Mouse (Mus musculus) hindbrain, postnatal 0 days (tissue): Measurements from ENCODE around the gene Vegfc. TPM values are rescaled to one million over a fixed set of nuclear protein-coding genes. Genes with fewer than 3 reads are reported as not detected.

ENCODE experiments used
- ATAC-seq: fragments of 200-750 bp; cut with Nextera tagmentation; 2 replicates; pipeline ENCODE4 v1.8.0; 2017; ENCODE audit warnings: mild to moderate bottlenecking, moderate TSS enrichment, moderate library complexity
- DNase-seq: peaks from one replicate; pipeline ENCODE4 v3.0.0-alpha.2; 2015; ENCODE audit warnings: low spot score
- H3K27ac ChIP-seq: fragments of 300-500 bp; sonication (generic); 2 replicates; pipeline ENCODE4 v1.5.1; 2014; ENCODE audit warnings: mild to moderate bottlenecking
- H3K27me3 ChIP-seq: fragments of 300-500 bp; sonication (generic); 2 replicates; pipeline ENCODE4 v1.6.1; 2014; ENCODE audit warnings: low read length, mixed read lengths; ENCODE audit not compliant: insufficient read depth
- H3K36me3 ChIP-seq: fragments of 300-500 bp; sonication (generic); 2 replicates; pipeline ENCODE4 v1.6.1; 2014; ENCODE audit warnings: low read length, mixed read lengths; ENCODE audit not compliant: insufficient read depth
- H3K4me1 ChIP-seq: fragments of 300-500 bp; sonication (generic); 2 replicates; pipeline ENCODE4 v1.6.1; 2014; ENCODE audit warnings: antibody characterized with exemption, low read length, mixed read lengths; ENCODE audit not compliant: insufficient read depth
- H3K4me2 ChIP-seq: fragments of 300-500 bp; sonication (generic); 2 replicates; pipeline ENCODE4 v1.6.1; 2014; ENCODE audit warnings: low read depth, mild to moderate bottlenecking, low read length, moderate library complexity, mixed read lengths
- H3K4me3 ChIP-seq: fragments of 300-500 bp; sonication (generic); 2 replicates; pipeline ENCODE4 v1.5.1; 2014; ENCODE audit warnings: low read length
- H3K9ac ChIP-seq: fragments of 300-500 bp; sonication (generic); replicated peaks from 2 replicates; pipeline ENCODE4 v1.6.1; 2014; ENCODE audit warnings: mild to moderate bottlenecking, low read length, moderate library complexity, mixed read lengths
- H3K9me3 ChIP-seq: fragments of 300-500 bp; sonication (generic); 2 replicates; pipeline ENCODE4 v1.6.1; 2016; ENCODE audit warnings: low read length, mixed read lengths
- CTCF ChIP-seq: IDR thresholded peaks from 2 replicates; pipeline ENCODE4 v1.5.1; 2016; ENCODE audit warnings: antibody characterized with exemption, control low read depth, low read depth
- WGBS: fragments of 180-500 bp; shearing (Covaris S2); extraction: QIAGEN DNeasy Blood & Tissue Kit; methylation state at CpG from one replicate; pipeline ENCODE4 v1.1.7; 2014; 5-methylcytosine and 5-hydroxymethylcytosine counted together
- polyA plus RNA-seq: library from polyadenylated mRNA; unstranded; fragments of >200 nt; fragmentation: Nextera tagmentation; extraction: Ambion mirVana; gene quantifications from 2 replicates; pipeline ENCODE4 v1.2.1, GENCODE M21; 2015
- total RNA-seq: library from RNA; depleted of rRNA; stranded (reverse); fragments of >200 nt; gene quantifications from 2 replicates; pipeline ENCODE4 v1.2.3, GENCODE M21; 2014

Vegfc gene
- total and polyA plus RNA-seq, 2 experiments from 2014 or later: 4.2 to 4.3 TPM

GRCm38 (mm10) chr8:54153240-54153639 lies 75.8 kb downstream of the Vegfc start:
- H3K27ac ChIP-seq: no peak overlapping the region
- H3K9me3 ChIP-seq: no peaks in the 10 kb centered on the region
- 58% methylated on average over 4 of the region's 4 CpGs for WGBS
- ATAC-seq (no peak), DNase-seq (peak; percentile 36)
- no peak overlapping the region for H3K4me2 ChIP-seq
- TF ChIP-seq CTCF: peak; percentile 57
- H3K9ac ChIP-seq: no peak overlapping the region
- no peak overlapping the region for H3K4me3 ChIP-seq
- no peaks in the 10 kb centered on the region for H3K36me3 ChIP-seq
- no peaks in the 10 kb centered on the region for H3K4me1 ChIP-seq
- no peaks in the 10 kb centered on the region for H3K27me3 ChIP-seq

DNA sequence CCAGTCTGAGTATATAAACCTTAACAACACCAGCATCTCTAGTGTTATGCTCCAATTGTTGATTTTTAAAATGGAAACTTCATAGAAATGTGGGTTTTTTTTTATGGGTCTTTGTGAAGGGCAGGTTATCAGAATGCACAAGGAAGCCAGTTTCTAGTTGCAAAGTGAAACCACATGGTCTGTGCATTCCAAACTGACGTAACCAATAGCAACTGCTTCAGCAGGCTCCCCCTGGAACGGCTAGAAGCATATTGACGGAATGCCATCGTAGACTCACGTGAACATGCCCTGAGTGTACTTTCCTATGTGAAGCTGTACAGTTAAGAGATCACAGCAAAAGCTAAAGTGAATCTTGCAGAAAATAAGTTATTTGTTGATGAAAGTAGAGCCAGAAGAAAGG lies 86.1 kb downstream of the Vegfc start:
- Histone ChIP-seq H3K27me3 (no peaks in the 10 kb centered on the region), H3K36me3 (no peaks in the 10 kb centered on the region), H3K9me3 (no peaks in the 10 kb centered on the region), H3K4me2 (peak overlapping the region; percentile 43), H3K4me1 (0 out of 2 replicates have a peak, but pooled peaks cover 3% of the 10 kb centered on the region), H3K9ac (no peak overlapping the region), H3K27ac (no peak overlapping the region), H3K4me3 (peak overlapping the region; percentile 7; the same call in 1 of the 2 replicates)
- no peak for TF ChIP-seq CTCF
- peak; percentile 38 for DNase-seq
- ATAC-seq: 0 out of 2 replicates have a peak, but pooled peaks have one; percentile 63
- 7% methylated on average over 5 of the region's 5 CpGs for WGBS

DNA sequence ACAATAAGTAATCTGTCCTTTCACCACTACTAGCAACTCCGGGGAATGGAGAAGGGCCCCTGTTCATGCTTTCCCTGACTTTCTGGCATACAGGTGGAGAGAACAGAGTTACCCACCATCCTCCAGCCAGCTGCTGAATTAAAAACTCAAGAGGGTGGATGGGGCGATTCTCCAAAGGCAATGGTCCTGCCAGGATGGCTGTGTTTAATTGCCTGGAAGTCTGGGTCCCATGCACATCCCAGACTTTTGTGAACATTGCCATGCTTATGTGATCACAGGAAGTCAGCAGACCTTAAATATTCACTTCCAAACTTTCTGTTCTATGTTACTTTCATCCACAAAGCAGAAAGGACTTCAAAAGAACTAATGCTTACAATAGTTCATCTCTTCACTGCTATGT lies 107.9 kb downstream of the Vegfc start:
- DNase-seq: no peak
- no peak overlapping the region for H3K27ac ChIP-seq
- H3K9ac ChIP-seq: no peak overlapping the region
- H3K4me1 ChIP-seq: no peaks in the 10 kb centered on the region
- H3K4me3 ChIP-seq: no peak overlapping the region
- no peaks in the 10 kb centered on the region for H3K9me3 ChIP-seq
- WGBS: 70% methylated on average over 2 of the region's 2 CpGs
- no peak overlapping the region for H3K4me2 ChIP-seq
- H3K27me3 ChIP-seq: no peaks in the 10 kb centered on the region
- TF ChIP-seq CTCF: no peak
- no peaks in the 10 kb centered on the region for H3K36me3 ChIP-seq
- no peak for ATAC-seq

GRCm38 (mm10) chr8:54185927-54186326 lies 108.5 kb downstream of the Vegfc start:
- H3K9ac ChIP-seq: no peak overlapping the region
- no peaks in the 10 kb centered on the region for H3K36me3 ChIP-seq
- no peaks in the 10 kb centered on the region for H3K9me3 ChIP-seq
- ATAC-seq: 0 out of 2 replicates have a peak, but pooled peaks have one; percentile 59
- DNase-seq: peak; percentile 14
- WGBS: 82% methylated on average over 6 of the region's 6 CpGs
- H3K27me3 ChIP-seq: no peaks in the 10 kb centered on the region
- no peak overlapping the region for H3K27ac ChIP-seq
- no peaks in the 10 kb centered on the region for H3K4me1 ChIP-seq
- no peak for TF ChIP-seq CTCF
- no peak overlapping the region for H3K4me2 ChIP-seq
- H3K4me3 ChIP-seq: no peak overlapping the region

DNA sequence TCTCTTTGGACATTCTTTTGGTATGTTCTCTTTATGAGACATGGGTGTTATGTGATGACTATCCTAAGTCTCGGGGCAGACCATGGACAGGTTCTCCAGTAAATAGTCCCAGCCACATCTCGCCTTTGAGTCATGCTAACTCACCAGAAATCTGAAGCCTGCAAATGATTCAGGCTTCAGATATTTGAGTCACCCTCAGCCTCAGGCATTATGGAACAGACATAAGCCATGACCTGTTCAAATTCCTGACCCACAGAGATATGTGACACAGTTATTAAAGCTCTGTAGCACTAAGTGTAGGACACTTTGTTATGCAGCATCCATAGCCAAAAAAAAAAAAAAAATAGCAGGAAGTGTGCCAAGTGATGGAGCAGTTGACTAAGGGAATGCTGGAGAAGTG lies 138.8 kb downstream of the Vegfc start:
- DNase-seq: no peak
- no peak for TF ChIP-seq CTCF
- H3K36me3 ChIP-seq: no peaks in the 10 kb centered on the region
- H3K9ac ChIP-seq: no peak overlapping the region
- no peak for ATAC-seq
- H3K4me3 ChIP-seq: no peak overlapping the region
- no peaks in the 10 kb centered on the region for H3K9me3 ChIP-seq
- 93% methylated on average over 2 of the region's 2 CpGs for WGBS
- H3K27me3 ChIP-seq: no peaks in the 10 kb centered on the region
- no peak overlapping the region for H3K4me2 ChIP-seq
- no peaks in the 10 kb centered on the region for H3K4me1 ChIP-seq
- no peak overlapping the region for H3K27ac ChIP-seq

- Histone ChIP-seq H3K9me3 (no peaks in the 10 kb centered on the region), H3K4me3 (no peak overlapping the region), H3K27ac (no peak overlapping the region), H3K27me3 (no peaks in the 10 kb centered on the region), H3K4me2 (no peak overlapping the region), H3K4me1 (no peaks in the 10 kb centered on the region), H3K9ac (no peak overlapping the region), H3K36me3 (no peaks in the 10 kb centered on the region)
- ATAC-seq: peak; percentile 71
- peak; percentile 44 for DNase-seq
- WGBS: 42% methylated on average over 1 of the region's 1 CpGs
- TF ChIP-seq CTCF: no peak
These were observed 151.4 kb downstream of the Vegfc start for GRCm38 (mm10) chr8:54228801-54229204.

DNA sequence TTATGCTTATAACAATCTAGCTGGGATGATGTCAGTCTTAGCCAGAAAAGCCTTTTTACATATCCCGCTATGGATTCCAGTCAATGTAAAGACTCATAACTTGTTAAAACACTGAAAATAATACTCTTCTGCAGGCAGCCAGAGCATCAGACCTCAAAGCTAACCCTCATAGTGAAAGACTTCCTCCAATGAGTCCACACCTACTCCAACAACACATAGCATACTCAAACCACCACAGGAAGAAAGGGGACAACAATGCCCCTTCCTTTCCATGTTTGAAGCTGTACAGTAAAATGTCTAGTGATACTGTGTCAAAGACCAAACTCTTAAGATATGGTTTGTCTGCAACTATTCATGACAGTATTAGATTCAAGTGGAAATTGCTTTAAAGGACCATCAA lies 153.2 kb downstream of the Vegfc start:
- Histone ChIP-seq H3K4me1 (no peaks in the 10 kb centered on the region), H3K4me2 (no peak overlapping the region), H3K27me3 (no peaks in the 10 kb centered on the region), H3K27ac (no peak overlapping the region), H3K9ac (no peak overlapping the region), H3K36me3 (no peaks in the 10 kb centered on the region), H3K9me3 (no peaks in the 10 kb centered on the region), H3K4me3 (no peak overlapping the region)
- DNase-seq: no peak
- WGBS: 94% methylated on average over 1 of the region's 1 CpGs
- no peak for ATAC-seq
- no peak for TF ChIP-seq CTCF
